35 mouse cellular contexts compared by ENCODE assay signal in the genomic region with DNA sequence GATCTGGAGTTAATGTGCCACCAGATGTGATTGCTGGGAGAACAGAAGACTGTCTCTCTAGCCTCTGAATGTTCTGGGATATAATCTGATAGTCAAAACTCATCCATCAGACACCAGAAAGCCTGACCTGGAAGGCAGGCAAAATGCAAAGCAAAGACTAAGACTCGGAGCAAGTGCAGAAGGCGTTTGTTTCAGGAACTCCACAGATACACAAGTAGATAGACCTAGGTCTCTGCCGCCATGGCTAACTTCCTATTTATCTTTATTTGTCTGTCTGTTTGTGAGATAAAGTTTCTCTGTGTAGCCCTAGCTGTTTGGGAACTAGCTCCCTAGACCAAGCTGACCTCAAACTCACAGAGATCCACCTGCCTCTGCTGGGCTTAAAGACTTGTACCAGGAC.
"Had no signal": no experiment of that assay in that cellular context is flagged by ENCODE, and none has a peak within 500 bp of the region (broad histone marks: within the 10 kb centered on the region; RNA-seq: fewer than 3 reads in every experiment).

No protein-coding gene starts in this region.

- H3K4me2 ChIP-seq: heart, embryonic 12.5 days; heart, embryonic 13.5 days; heart, embryonic 15.5 days; hindbrain, embryonic 12.5 days; hindbrain, embryonic 13.5 days; hindbrain, embryonic 14.5 days; hindbrain, embryonic 15.5 days; intestine, embryonic 15.5 days; kidney, embryonic 15.5 days had no signal

- DNase-seq: heart, postnatal 10 days; heart, postnatal 14 days; heart, postnatal 36 days; heart, postnatal 4 days; kidney, adult 11 months; kidney, adult 18-20 months; kidney, adult 2 months; kidney, adult 8-10 months; kidney, adult 9 months; kidney, postnatal 10 days; kidney, postnatal 14 days; kidney, postnatal 25 days; kidney, postnatal 36 days; kidney, postnatal 4 days; layer of hippocampus, adult 9-11 months; layer of hippocampus, postnatal 36 days had no signal

- H3K27me3 ChIP-seq: hindbrain, embryonic 12.5 days; hindbrain, embryonic 13.5 days; hindbrain, embryonic 15.5 days; intestine, embryonic 15.5 days; kidney, embryonic 15.5 days had no signal

- H3K4me1 ChIP-seq: hindbrain, embryonic 10.5 days; hindbrain, embryonic 12.5 days; hindbrain, embryonic 13.5 days; hindbrain, embryonic 15.5 days; intestine, embryonic 15.5 days; kidney, embryonic 15.5 days had no signal

- H3K27ac ChIP-seq: heart, embryonic 13.5 days; heart, embryonic 15.5 days; hindbrain, embryonic 10.5 days; hindbrain, embryonic 12.5 days; hindbrain, embryonic 13.5 days; hindbrain, embryonic 14.5 days; hindbrain, embryonic 15.5 days; hindbrain, postnatal 0 days; intestine, embryonic 15.5 days; kidney, embryonic 15.5 days; kidney, postnatal 0 days; layer of hippocampus, adult 2 months; left cerebral cortex, adult 2 months had no signal

- H3K36me3 ChIP-seq: heart, embryonic 10.5 days; heart, embryonic 12.5 days; heart, embryonic 13.5 days; heart, embryonic 15.5 days; hindbrain, embryonic 10.5 days; hindbrain, embryonic 12.5 days; hindbrain, embryonic 13.5 days; hindbrain, embryonic 15.5 days; intestine, embryonic 15.5 days; kidney, embryonic 15.5 days had no signal

- H3K9me3 ChIP-seq: heart, embryonic 10.5 days; heart, embryonic 12.5 days; heart, embryonic 13.5 days; heart, embryonic 15.5 days; hindbrain, embryonic 10.5 days; hindbrain, embryonic 12.5 days; hindbrain, embryonic 13.5 days; hindbrain, embryonic 15.5 days; intestine, embryonic 15.5 days; kidney, embryonic 15.5 days had no signal

- H3K4me3 ChIP-seq: heart, embryonic 10.5 days; heart, embryonic 12.5 days; heart, embryonic 13.5 days; heart, embryonic 15.5 days; hindbrain, embryonic 10.5 days; hindbrain, embryonic 12.5 days; hindbrain, embryonic 13.5 days; hindbrain, embryonic 15.5 days; intestine, embryonic 15.5 days; kidney, embryonic 15.5 days; layer of hippocampus, adult 2 months; left cerebral cortex, adult 2 months had no signal

- ATAC-seq: hindbrain, embryonic 16.5 days; hindbrain, postnatal 0 days; inflammation-experienced regulatory T-cells, adult 6 months; intestine, embryonic 15.5 days; intestine, embryonic 16.5 days; intestine, postnatal 0 days had no signal

- H3K9ac ChIP-seq: heart, embryonic 12.5 days; heart, embryonic 13.5 days; heart, embryonic 15.5 days; hindbrain, embryonic 12.5 days; hindbrain, embryonic 13.5 days; hindbrain, embryonic 14.5 days; hindbrain, embryonic 15.5 days; intestine, embryonic 15.5 days; kidney, embryonic 15.5 days had no signal
